Mouse (Mus musculus): ENCODE results near the gene Shank2. TPM values are rescaled to one million over a fixed set of nuclear protein-coding genes. Genes with fewer than 3 reads are reported as not detected.

The Shank2 gene
- polyA plus RNA-seq, 2 experiments, result 0.59 to 0.89 TPM

DNA sequence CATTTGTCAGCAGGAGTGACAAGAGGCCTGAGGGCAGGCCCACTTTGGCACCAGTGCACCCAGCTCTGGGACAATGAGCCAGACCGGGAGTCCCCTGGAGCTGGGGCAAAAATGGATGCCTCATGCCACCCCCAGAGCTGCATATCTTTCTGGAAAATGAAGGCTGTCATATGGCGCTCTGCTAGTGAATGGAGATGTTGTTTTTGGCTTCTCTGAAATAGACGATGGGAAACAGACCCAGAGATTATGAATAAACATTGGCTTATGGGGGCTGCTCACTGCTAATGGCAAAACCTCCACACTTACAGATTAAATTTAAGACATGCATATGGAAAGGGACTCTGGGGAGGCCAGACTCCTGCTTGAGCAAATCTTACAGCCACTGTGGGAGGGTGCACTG, 202.6 kb downstream of the Shank2 start:
- DNase-seq (ENCODE audit: low spot score), result no peak
- Histone ChIP-seq H3K4me2 (replicated peaks; ENCODE audit: low read depth, low read length, severe bottlenecking) (no peak overlapping the region), H3K4me1 (ENCODE audit: control insufficient read depth, insufficient read depth, low read length) (no peaks in the 10 kb centered on the region), H3K36me3 (ENCODE audit: control insufficient read depth, insufficient read depth, low read length) (no peaks in the 10 kb centered on the region), H3K9ac (ENCODE audit: low read depth, low read length, severe bottlenecking) (no peak overlapping the region), H3K27ac (replicated peaks; ENCODE audit: low read depth, low read length) (no peak overlapping the region), H3K9me3 (ENCODE audit: control insufficient read depth, low read length) (no peaks in the 10 kb centered on the region), H3K27me3 (ENCODE audit: control insufficient read depth, insufficient read depth, low read length) (no peaks in the 10 kb centered on the region), H3K4me3 (replicated peaks; ENCODE audit: low read length) (no peak overlapping the region)
- WGBS, result 69% methylated on average over 3 of the region's 3 CpGs
- no peak for TF ChIP-seq POLR2A (IDR thresholded peaks at IDR 0.05; ENCODE audit: borderline replicate concordance, extremely low read depth, insufficient read depth, insufficient read length)
- no peak for ATAC-seq (ENCODE audit: low FRiP score, low read depth)

DNA sequence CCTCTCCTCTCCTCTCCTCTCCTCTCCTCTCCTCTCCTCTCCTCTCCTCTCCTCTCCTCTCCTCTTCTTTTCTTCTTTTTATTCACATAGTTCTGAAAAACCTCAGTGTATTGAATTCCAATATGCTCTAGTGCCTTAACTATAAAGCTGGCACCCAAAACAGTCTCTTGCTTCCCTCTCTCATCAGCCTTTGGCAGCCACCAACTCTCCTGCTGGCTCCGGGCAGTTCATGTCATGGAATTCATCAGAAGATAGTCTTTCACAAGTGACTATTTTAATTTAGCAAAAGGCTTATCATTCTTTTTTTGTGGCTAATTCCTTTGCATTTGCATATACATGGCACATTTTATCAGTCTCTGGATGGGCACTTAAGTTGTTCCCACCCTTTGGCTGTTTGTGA, 203.4 kb downstream of the Shank2 start:
- no peak overlapping the region for H3K27ac ChIP-seq (replicated peaks; ENCODE audit: low read depth, low read length)
- ATAC-seq (ENCODE audit: low FRiP score, low read depth) (no peak), DNase-seq (ENCODE audit: low spot score) (no peak)
- no peak overlapping the region for H3K9ac ChIP-seq (ENCODE audit: low read depth, low read length, severe bottlenecking)
- H3K4me2 ChIP-seq (replicated peaks; ENCODE audit: low read depth, low read length, severe bottlenecking), result no peak overlapping the region
- H3K27me3 ChIP-seq (ENCODE audit: control insufficient read depth, insufficient read depth, low read length), result no peaks in the 10 kb centered on the region
- H3K4me3 ChIP-seq (replicated peaks; ENCODE audit: low read length), result no peak overlapping the region
- no peaks in the 10 kb centered on the region for H3K36me3 ChIP-seq (ENCODE audit: control insufficient read depth, insufficient read depth, low read length)
- no peak for TF ChIP-seq POLR2A (IDR thresholded peaks at IDR 0.05; ENCODE audit: borderline replicate concordance, extremely low read depth, insufficient read depth, insufficient read length)
- H3K4me1 ChIP-seq (ENCODE audit: control insufficient read depth, insufficient read depth, low read length), result no peaks in the 10 kb centered on the region
- 81% methylated on average over 1 of the region's 1 CpGs for WGBS
- H3K9me3 ChIP-seq (ENCODE audit: control insufficient read depth, low read length), result no peaks in the 10 kb centered on the region

GRCm38 (mm10) chr7:144205837-144206236, 204.1 kb downstream of the Shank2 start:
- Histone ChIP-seq H3K4me2 (replicated peaks; ENCODE audit: low read depth, low read length, severe bottlenecking) (no peak overlapping the region), H3K4me3 (replicated peaks; ENCODE audit: low read length) (no peak overlapping the region), H3K27me3 (ENCODE audit: control insufficient read depth, insufficient read depth, low read length) (no peaks in the 10 kb centered on the region), H3K36me3 (ENCODE audit: control insufficient read depth, insufficient read depth, low read length) (no peaks in the 10 kb centered on the region), H3K9me3 (ENCODE audit: control insufficient read depth, low read length) (no peaks in the 10 kb centered on the region), H3K4me1 (ENCODE audit: control insufficient read depth, insufficient read depth, low read length) (no peaks in the 10 kb centered on the region), H3K27ac (replicated peaks; ENCODE audit: low read depth, low read length) (no peak overlapping the region), H3K9ac (ENCODE audit: low read depth, low read length, severe bottlenecking) (no peak overlapping the region)
- ATAC-seq (ENCODE audit: low FRiP score, low read depth) (no peak), DNase-seq (ENCODE audit: low spot score) (no peak)
- no peak for TF ChIP-seq POLR2A (IDR thresholded peaks at IDR 0.05; ENCODE audit: borderline replicate concordance, extremely low read depth, insufficient read depth, insufficient read length)
- 82% methylated on average over 3 of the region's 3 CpGs for WGBS

GRCm38 (mm10) chr7:144206254-144206653, 204.5 kb downstream of the Shank2 start:
- DNase-seq (ENCODE audit: low spot score) (no peak), ATAC-seq (ENCODE audit: low FRiP score, low read depth) (no peak)
- no peak for TF ChIP-seq POLR2A (IDR thresholded peaks at IDR 0.05; ENCODE audit: borderline replicate concordance, extremely low read depth, insufficient read depth, insufficient read length)
- no peaks in the 10 kb centered on the region for H3K9me3 ChIP-seq (ENCODE audit: control insufficient read depth, low read length)
- H3K27me3 ChIP-seq (ENCODE audit: control insufficient read depth, insufficient read depth, low read length), result no peaks in the 10 kb centered on the region
- no peaks in the 10 kb centered on the region for H3K36me3 ChIP-seq (ENCODE audit: control insufficient read depth, insufficient read depth, low read length)
- WGBS, result 82% methylated on average over 5 of the region's 5 CpGs
- no peak overlapping the region for H3K4me2 ChIP-seq (replicated peaks; ENCODE audit: low read depth, low read length, severe bottlenecking)
- H3K4me1 ChIP-seq (ENCODE audit: control insufficient read depth, insufficient read depth, low read length), result no peaks in the 10 kb centered on the region
- no peak overlapping the region for H3K4me3 ChIP-seq (replicated peaks; ENCODE audit: low read length)
- no peak overlapping the region for H3K9ac ChIP-seq (ENCODE audit: low read depth, low read length, severe bottlenecking)
- H3K27ac ChIP-seq (replicated peaks; ENCODE audit: low read depth, low read length), result no peak overlapping the region

- Histone ChIP-seq H3K9me3 (ENCODE audit: control insufficient read depth, low read length) (no peaks in the 10 kb centered on the region), H3K36me3 (ENCODE audit: control insufficient read depth, insufficient read depth, low read length) (no peaks in the 10 kb centered on the region), H3K27me3 (ENCODE audit: control insufficient read depth, insufficient read depth, low read length) (no peaks in the 10 kb centered on the region), H3K4me1 (ENCODE audit: control insufficient read depth, insufficient read depth, low read length) (no peaks in the 10 kb centered on the region), H3K4me2 (replicated peaks; ENCODE audit: low read depth, low read length, severe bottlenecking) (no peak overlapping the region), H3K4me3 (replicated peaks; ENCODE audit: low read length) (no peak overlapping the region), H3K27ac (replicated peaks; ENCODE audit: low read depth, low read length) (no peak overlapping the region), H3K9ac (ENCODE audit: low read depth, low read length, severe bottlenecking) (no peak overlapping the region)
- DNase-seq (ENCODE audit: low spot score), result no peak
- 83% methylated on average over 6 of the region's 6 CpGs for WGBS
- TF ChIP-seq POLR2A (IDR thresholded peaks at IDR 0.05; ENCODE audit: borderline replicate concordance, extremely low read depth, insufficient read depth, insufficient read length), result no peak
- no peak for ATAC-seq (ENCODE audit: low FRiP score, low read depth)
These were observed 205.4 kb downstream of the Shank2 start for GRCm38 (mm10) chr7:144207100-144207499.

GRCm38 (mm10) chr7:144207849-144208248, 206.1 kb downstream of the Shank2 start:
- Histone ChIP-seq H3K27ac (replicated peaks; ENCODE audit: low read depth, low read length) (no peak overlapping the region), H3K9ac (ENCODE audit: low read depth, low read length, severe bottlenecking) (no peak overlapping the region), H3K4me3 (replicated peaks; ENCODE audit: low read length) (no peak overlapping the region), H3K4me2 (replicated peaks; ENCODE audit: low read depth, low read length, severe bottlenecking) (no peak overlapping the region), H3K27me3 (ENCODE audit: control insufficient read depth, insufficient read depth, low read length) (no peaks in the 10 kb centered on the region), H3K9me3 (ENCODE audit: control insufficient read depth, low read length) (no peaks in the 10 kb centered on the region), H3K4me1 (ENCODE audit: control insufficient read depth, insufficient read depth, low read length) (no peaks in the 10 kb centered on the region), H3K36me3 (ENCODE audit: control insufficient read depth, insufficient read depth, low read length) (no peaks in the 10 kb centered on the region)
- 20% methylated on average over 7 of the region's 7 CpGs for WGBS
- DNase-seq (ENCODE audit: low spot score), result no peak
- no peak for ATAC-seq (ENCODE audit: low FRiP score, low read depth)
- no peak for TF ChIP-seq POLR2A (IDR thresholded peaks at IDR 0.05; ENCODE audit: borderline replicate concordance, extremely low read depth, insufficient read depth, insufficient read length)

Measured in limb, embryonic 14.5 days (tissue).